Mouse (Mus musculus) midbrain, embryonic 13.5 days (tissue): ENCODE measurements around the gene Foxn1. TPM values are rescaled to one million over a fixed set of nuclear protein-coding genes. Genes with fewer than 3 reads are reported as not detected.
A peak's percentile ranks its signal among the peaks of the same experiment; 100 is the strongest.

Experiments
- ATAC-seq: fragments of 200-750 bp; cut with Nextera tagmentation; 2 replicates; pipeline ENCODE4 v1.8.0; 2017; ENCODE audit warnings: mild to moderate bottlenecking, moderate TSS enrichment, moderate library complexity
- H3K27ac ChIP-seq: fragments of 300-500 bp; sonication (generic); 2 replicates; pipeline ENCODE4 v1.5.1; 2015; ENCODE audit warnings: inconsistent platforms, mild to moderate bottlenecking, moderate library complexity
- H3K27me3 ChIP-seq: fragments of 300-500 bp; sonication (generic); 2 replicates; pipeline ENCODE4 v1.6.1; 2015; ENCODE audit warnings: mild to moderate bottlenecking, inconsistent platforms
- H3K36me3 ChIP-seq: fragments of 300-500 bp; sonication (generic); 2 replicates; pipeline ENCODE4 v1.6.1; 2015; ENCODE audit warnings: mild to moderate bottlenecking, inconsistent platforms
- H3K4me1 ChIP-seq: fragments of 300-500 bp; sonication (generic); replicated peaks from 2 replicates; pipeline ENCODE4 v1.6.1; 2015; ENCODE audit warnings: inconsistent platforms
- H3K4me2 ChIP-seq: fragments of 300-500 bp; sonication (generic); replicated peaks from 2 replicates; pipeline ENCODE4 v1.6.1; 2015; ENCODE audit warnings: moderate library complexity, mild to moderate bottlenecking, inconsistent platforms
- H3K4me3 ChIP-seq: fragments of 300-500 bp; sonication (generic); replicated peaks from 2 replicates; pipeline ENCODE4 v1.5.1; 2015; ENCODE audit warnings: mild to moderate bottlenecking, inconsistent platforms
- H3K9ac ChIP-seq: fragments of 300-500 bp; sonication (generic); replicated peaks from 2 replicates; pipeline ENCODE4 v1.6.1; 2015; ENCODE audit warnings: mild to moderate bottlenecking, inconsistent platforms
- H3K9me3 ChIP-seq: fragments of 300-500 bp; sonication (generic); 2 replicates; pipeline ENCODE4 v1.6.1; 2016; ENCODE audit warnings: mild to moderate bottlenecking, inconsistent platforms
- WGBS: fragments of 180-500 bp; shearing (Covaris S2); methylation state at CpG from one replicate; pipeline ENCODE4 v1.1.7; 2015; 5-methylcytosine and 5-hydroxymethylcytosine counted together
- polyA plus RNA-seq: library from polyadenylated mRNA; unstranded; fragments of >200 nt; fragmentation: Nextera tagmentation; extraction: Ambion mirVana; gene quantifications from 2 replicates; pipeline ENCODE4 v1.2.1, GENCODE M21; 2015

Gene Foxn1
- polyA plus RNA-seq, 1 experiment from 2014 or later, result not detected

GRCm38 (mm10) chr11:78370389-78370788, 16.0 kb downstream of the Foxn1 start:
- 63% methylated on average over 1 of the region's 1 CpGs for WGBS
- ATAC-seq, result no peak
- peaks cover 6% of the 10 kb centered on the region for H3K4me1 ChIP-seq

GRCm38 (mm10) chr11:78367456-78368225, 18.7 kb downstream of the Foxn1 start:
- Histone ChIP-seq H3K9ac (no peak overlapping the region), H3K4me3 (no peak overlapping the region), H3K27me3 (no peaks in the 10 kb centered on the region), H3K4me1 (peaks cover 4% of the 10 kb centered on the region), H3K36me3 (no peaks in the 10 kb centered on the region), H3K4me2 (no peak overlapping the region), H3K9me3 (no peaks in the 10 kb centered on the region), H3K27ac (no peak overlapping the region)
- no peak for ATAC-seq
- WGBS, result 88% methylated on average over 15 of the region's 15 CpGs

More at GRCm38 (mm10) chr11:78370389-78370788, 16.0 kb downstream of the Foxn1 start:
- Histone ChIP-seq H3K4me2 (no peak overlapping the region), H3K36me3 (no peaks in the 10 kb centered on the region), H3K27me3 (no peaks in the 10 kb centered on the region), H3K4me3 (no peak overlapping the region), H3K9me3 (no peaks in the 10 kb centered on the region), H3K9ac (no peak overlapping the region), H3K27ac (no peak overlapping the region)

GRCm38 (mm10) chr11:78364103-78364502, 22.3 kb downstream of the Foxn1 start:
- H3K9me3 ChIP-seq, result no peaks in the 10 kb centered on the region
- no peak overlapping the region for H3K27ac ChIP-seq
- H3K36me3 ChIP-seq, result no peaks in the 10 kb centered on the region
- no peaks in the 10 kb centered on the region; the same call in 1 of the 2 replicates for H3K4me1 ChIP-seq
- no peak overlapping the region for H3K4me2 ChIP-seq
- no peak overlapping the region for H3K9ac ChIP-seq
- no peak for ATAC-seq
- no peaks in the 10 kb centered on the region for H3K27me3 ChIP-seq
- H3K4me3 ChIP-seq, result no peak overlapping the region
- WGBS, result 55% methylated on average over 8 of the region's 8 CpGs

GRCm38 (mm10) chr11:78363309-78364007, 22.9 kb downstream of the Foxn1 start:
- Histone ChIP-seq H3K36me3 (no peaks in the 10 kb centered on the region), H3K27me3 (no peaks in the 10 kb centered on the region), H3K4me3 (no peak overlapping the region), H3K9me3 (no peaks in the 10 kb centered on the region), H3K4me1 (no peaks in the 10 kb centered on the region; the same call in 1 of the 2 replicates), H3K27ac (no peak overlapping the region), H3K9ac (no peak overlapping the region), H3K4me2 (no peak overlapping the region)
- 89% methylated on average over 13 of the region's 13 CpGs for WGBS
- no peak for ATAC-seq

GRCm38 (mm10) chr11:78360789-78361131, 25.6 kb downstream of the Foxn1 start:
- H3K4me1 ChIP-seq, result no peaks in the 10 kb centered on the region; the same call in 1 of the 2 replicates
- 58% methylated on average over 2 of the region's 2 CpGs for WGBS
- peak overlapping the region; percentile 42 for H3K4me2 ChIP-seq
- no peaks in the 10 kb centered on the region for H3K36me3 ChIP-seq
- H3K9ac ChIP-seq, result no peak overlapping the region
- H3K27me3 ChIP-seq, result no peaks in the 10 kb centered on the region
- peak; percentile 22 for ATAC-seq
- no peaks in the 10 kb centered on the region for H3K9me3 ChIP-seq
- H3K4me3 ChIP-seq, result no peak overlapping the region
- no peak overlapping the region for H3K27ac ChIP-seq

- no peak overlapping the region for H3K9ac ChIP-seq
- no peak overlapping the region for H3K27ac ChIP-seq
- peak overlapping the region; percentile 27; the same call in 1 of the 2 replicates for H3K4me3 ChIP-seq
- peak overlapping the region; percentile 42 for H3K4me2 ChIP-seq
- 16% methylated on average over 13 of the region's 13 CpGs for WGBS
- no peaks in the 10 kb centered on the region; the same call in 1 of the 2 replicates for H3K4me1 ChIP-seq
- ATAC-seq, result peak; percentile 72
- H3K27me3 ChIP-seq, result no peaks in the 10 kb centered on the region
- no peaks in the 10 kb centered on the region for H3K9me3 ChIP-seq
- no peaks in the 10 kb centered on the region for H3K36me3 ChIP-seq
These were observed 26.1 kb downstream of the Foxn1 start for GRCm38 (mm10) chr11:78360125-78360788.

- WGBS, result 12% methylated on average over 22 of the region's 22 CpGs
- H3K4me2 ChIP-seq, result no peak overlapping the region
- H3K27me3 ChIP-seq, result no peaks in the 10 kb centered on the region
- H3K4me1 ChIP-seq, result no peaks in the 10 kb centered on the region; the same call in 1 of the 2 replicates
- H3K9ac ChIP-seq, result no peak overlapping the region
- no peaks in the 10 kb centered on the region for H3K36me3 ChIP-seq
- H3K9me3 ChIP-seq, result no peaks in the 10 kb centered on the region
- no peak for ATAC-seq
- H3K27ac ChIP-seq, result no peak overlapping the region
- no peak overlapping the region for H3K4me3 ChIP-seq
These were observed 27.9 kb downstream of the Foxn1 start for GRCm38 (mm10) chr11:78358330-78359007.

GRCm38 (mm10) chr11:78355471-78356238, 30.7 kb downstream of the Foxn1 start:
- Histone ChIP-seq H3K9me3 (no peaks in the 10 kb centered on the region), H3K27me3 (no peaks in the 10 kb centered on the region), H3K27ac (no peak overlapping the region), H3K36me3 (no peaks in the 10 kb centered on the region), H3K4me1 (no peaks in the 10 kb centered on the region; the same call in 1 of the 2 replicates), H3K9ac (no peak overlapping the region), H3K4me2 (no peak overlapping the region), H3K4me3 (no peak overlapping the region)
- no peak; the same call in 1 of the 2 replicates for ATAC-seq
- WGBS, result 35% methylated on average over 4 of the region's 4 CpGs

GRCm38 (mm10) chr11:78354905-78355304, 31.5 kb downstream of the Foxn1 start:
- H3K27ac ChIP-seq, result no peak overlapping the region
- no peak overlapping the region for H3K4me2 ChIP-seq
- WGBS, result 82% methylated on average over 6 of the region's 6 CpGs
- no peaks in the 10 kb centered on the region for H3K9me3 ChIP-seq
- H3K4me3 ChIP-seq, result no peak overlapping the region
- no peak overlapping the region for H3K9ac ChIP-seq
- H3K27me3 ChIP-seq, result no peaks in the 10 kb centered on the region
- no peaks in the 10 kb centered on the region for H3K4me1 ChIP-seq
- no peak for ATAC-seq
- no peaks in the 10 kb centered on the region for H3K36me3 ChIP-seq

GRCm38 (mm10) chr11:78353081-78353480, 33.3 kb downstream of the Foxn1 start:
- H3K27me3 ChIP-seq, result no peaks in the 10 kb centered on the region
- no peak overlapping the region for H3K27ac ChIP-seq
- H3K4me1 ChIP-seq, result no peaks in the 10 kb centered on the region
- H3K9me3 ChIP-seq, result no peaks in the 10 kb centered on the region
- no peak overlapping the region for H3K4me3 ChIP-seq
- H3K4me2 ChIP-seq, result no peak overlapping the region
- 90% methylated on average over 1 of the region's 1 CpGs for WGBS
- peaks cover 14% of the 10 kb centered on the region for H3K36me3 ChIP-seq
- no peak for ATAC-seq
- no peak overlapping the region for H3K9ac ChIP-seq
